Mouse (Mus musculus) testis, adult 2 months (tissue): ENCODE data around the gene Ell.

Experiments used
- CTCF ChIP-seq: fragments of 200-500 bp; IDR thresholded peaks from 2 replicates; pipeline ENCODE4 v1.5.1; 2012; ENCODE audit warnings: low read depth, mild to moderate bottlenecking, inconsistent platforms, low read length, moderate library complexity; ENCODE audit not compliant: control insufficient read depth, insufficient read depth, insufficient replicate concordance
- POLR2A ChIP-seq: fragments of 200-500 bp; IDR thresholded peaks from 2 replicates; pipeline ENCODE4 v1.6.1; 2012; ENCODE audit warnings: low read depth, mild to moderate bottlenecking, inconsistent platforms, low read length, moderate library complexity; ENCODE audit not compliant: control insufficient read depth

DNA sequence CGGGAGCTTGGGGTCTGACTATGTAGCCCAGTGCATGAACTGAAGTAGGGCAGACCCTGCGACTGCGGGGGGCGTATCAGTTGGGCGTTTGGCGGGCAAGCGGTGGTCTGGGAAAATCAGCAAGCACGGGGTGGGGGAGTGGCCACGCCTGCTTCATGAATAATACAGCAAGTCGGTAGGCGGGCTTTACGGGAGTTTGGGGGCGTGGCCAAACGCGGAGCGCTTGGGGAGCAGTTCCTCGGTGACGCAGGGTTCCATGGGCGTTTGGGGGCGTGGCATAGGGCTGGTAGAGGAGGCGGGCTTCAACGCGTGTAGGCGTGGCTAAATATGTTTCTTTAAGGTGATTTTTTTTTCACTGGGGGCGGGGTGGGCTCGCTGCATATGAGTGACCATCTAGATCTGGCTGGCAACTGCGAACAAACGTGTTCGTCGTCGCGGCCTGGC lies 602 bp upstream of the Ell start:
- TF ChIP-seq CTCF: no peak
- peak; percentile 21 for TF ChIP-seq POLR2A
